Mouse (Mus musculus): ENCODE measurements around the gene Vmn2r85. TPM values are rescaled to one million over a fixed set of nuclear protein-coding genes. Genes with fewer than 3 reads are reported as not detected.
"Not testable (repeated sequence)": the region's sequence is repeated elsewhere in the genome, so short reads cannot be mapped to it uniquely, and the experiment has no call there.

Gene Vmn2r85
- total and polyA plus RNA-seq, 2 experiments from 2014 or later, result 0.02 to 0.16 TPM

GRCm38 (mm10) chr10:130420401-130420800, 9.1 kb downstream of the Vmn2r85 start:
- no peak for TF ChIP-seq CTCF (IDR thresholded peaks at IDR 0.05)
- ATAC-seq (ENCODE audit: low FRiP score), result no peak
- no peak for DNase-seq (ENCODE audit: low spot score)
- Histone ChIP-seq H3K9me3 (ENCODE audit: low read length) (no peaks in the 10 kb centered on the region), H3K4me3 (ENCODE audit: low read depth, low read length) (no peak overlapping the region), H3K4me2 (ENCODE audit: low read depth, low read length, poor library complexity, severe bottlenecking) (no peak overlapping the region), H3K9ac (replicated peaks; ENCODE audit: low read length, poor library complexity, severe bottlenecking) (no peak overlapping the region), H3K4me1 (ENCODE audit: insufficient read depth, low read length) (no peaks in the 10 kb centered on the region), H3K27ac (ENCODE audit: low read depth, low read length) (no peak overlapping the region), H3K36me3 (ENCODE audit: insufficient read depth, low read length) (no peaks in the 10 kb centered on the region), H3K27me3 (ENCODE audit: insufficient read depth, low read length) (no peaks in the 10 kb centered on the region)
- WGBS, result 79% methylated on average over 3 of the region's 3 CpGs

GRCm38 (mm10) chr10:130419954-130420353, 9.5 kb downstream of the Vmn2r85 start:
- ATAC-seq (ENCODE audit: low FRiP score); H3K27ac ChIP-seq (ENCODE audit: low read depth, low read length); H3K4me1 ChIP-seq (ENCODE audit: insufficient read depth, low read length); H3K4me2 ChIP-seq (ENCODE audit: low read depth, low read length, poor library complexity, severe bottlenecking); DNase-seq (ENCODE audit: low spot score); H3K27me3 ChIP-seq (ENCODE audit: insufficient read depth, low read length); H3K9me3 ChIP-seq (ENCODE audit: low read length); H3K4me3 ChIP-seq (ENCODE audit: low read depth, low read length); H3K36me3 ChIP-seq (ENCODE audit: insufficient read depth, low read length); H3K9ac ChIP-seq (replicated peaks; ENCODE audit: low read length, poor library complexity, severe bottlenecking): not testable (repeated sequence)
- 53% methylated on average over 2 of the region's 2 CpGs for WGBS

GRCm38 (mm10) chr10:130416352-130416751, 13.2 kb downstream of the Vmn2r85 start:
- H3K9ac ChIP-seq (replicated peaks; ENCODE audit: low read length, poor library complexity, severe bottlenecking); H3K4me2 ChIP-seq (ENCODE audit: low read depth, low read length, poor library complexity, severe bottlenecking); H3K27me3 ChIP-seq (ENCODE audit: insufficient read depth, low read length); H3K9me3 ChIP-seq (ENCODE audit: low read length); DNase-seq (ENCODE audit: low spot score); H3K36me3 ChIP-seq (ENCODE audit: insufficient read depth, low read length); H3K27ac ChIP-seq (ENCODE audit: low read depth, low read length); ATAC-seq (ENCODE audit: low FRiP score); H3K4me3 ChIP-seq (ENCODE audit: low read depth, low read length); H3K4me1 ChIP-seq (ENCODE audit: insufficient read depth, low read length): not testable (repeated sequence)

GRCm38 (mm10) chr10:130412167-130412698, 17.3 kb downstream of the Vmn2r85 start:
- H3K9me3 ChIP-seq (ENCODE audit: low read length); H3K36me3 ChIP-seq (ENCODE audit: insufficient read depth, low read length); H3K27ac ChIP-seq (ENCODE audit: low read depth, low read length); ATAC-seq (ENCODE audit: low FRiP score); H3K4me2 ChIP-seq (ENCODE audit: low read depth, low read length, poor library complexity, severe bottlenecking); H3K4me3 ChIP-seq (ENCODE audit: low read depth, low read length); H3K4me1 ChIP-seq (ENCODE audit: insufficient read depth, low read length); H3K27me3 ChIP-seq (ENCODE audit: insufficient read depth, low read length); DNase-seq (ENCODE audit: low spot score); H3K9ac ChIP-seq (replicated peaks; ENCODE audit: low read length, poor library complexity, severe bottlenecking): not testable (repeated sequence)
- 87% methylated on average over 15 of the region's 35 CpGs for WGBS

- H3K9me3 ChIP-seq (ENCODE audit: low read length), result no peaks in the 10 kb centered on the region
- H3K27me3 ChIP-seq (ENCODE audit: insufficient read depth, low read length), result no peaks in the 10 kb centered on the region
- DNase-seq (ENCODE audit: low spot score) (no peak), ATAC-seq (ENCODE audit: low FRiP score) (no peak)
- no peak within 1 kb of the TSS for H3K4me3 ChIP-seq (ENCODE audit: low read depth, low read length)
- no peak within 1 kb of the TSS for H3K27ac ChIP-seq (ENCODE audit: low read depth, low read length)
- H3K4me1 ChIP-seq (ENCODE audit: insufficient read depth, low read length), result no peaks in the 10 kb centered on the region
- no peak within 1 kb of the TSS for H3K4me2 ChIP-seq (ENCODE audit: low read depth, low read length, poor library complexity, severe bottlenecking)
- no peak within 1 kb of the TSS for H3K9ac ChIP-seq (replicated peaks; ENCODE audit: low read length, poor library complexity, severe bottlenecking)
- no peak for TF ChIP-seq CTCF (IDR thresholded peaks at IDR 0.05)
- H3K36me3 ChIP-seq (ENCODE audit: insufficient read depth, low read length), result no peaks in the 10 kb centered on the region
Measured at GRCm38 (mm10) chr10:130394232-130394631, 35.3 kb downstream of the Vmn2r85 start, which contains the start of gene Vmn2r84. Gene Vmn2r84, minus strand, starts transcription at chr10:130394332.

GRCm38 (mm10) chr10:130375145-130375544, 54.4 kb downstream of the Vmn2r85 start:
- no peak for TF ChIP-seq CTCF (IDR thresholded peaks at IDR 0.05)
- 84% methylated on average over 2 of the region's 2 CpGs for WGBS
- no peak for ATAC-seq (ENCODE audit: low FRiP score)

More at GRCm38 (mm10) chr10:130375145-130375544, 54.4 kb downstream of the Vmn2r85 start:
- Histone ChIP-seq H3K4me1 (ENCODE audit: insufficient read depth, low read length) (no peaks in the 10 kb centered on the region), H3K9ac (replicated peaks; ENCODE audit: low read length, poor library complexity, severe bottlenecking) (no peak overlapping the region), H3K36me3 (ENCODE audit: insufficient read depth, low read length) (no peaks in the 10 kb centered on the region), H3K4me3 (ENCODE audit: low read depth, low read length) (no peak overlapping the region), H3K4me2 (ENCODE audit: low read depth, low read length, poor library complexity, severe bottlenecking) (no peak overlapping the region), H3K27ac (ENCODE audit: low read depth, low read length) (no peak overlapping the region), H3K9me3 (ENCODE audit: low read length) (no peaks in the 10 kb centered on the region), H3K27me3 (ENCODE audit: insufficient read depth, low read length) (no peaks in the 10 kb centered on the region)
- DNase-seq (ENCODE audit: low spot score), result no peak
